Mouse (Mus musculus): Measurements from ENCODE around the gene Zfp668. TPM values are rescaled to one million over a fixed set of nuclear protein-coding genes. Genes with fewer than 3 reads are reported as not detected.
A peak's percentile ranks its signal among the peaks of the same experiment; 100 is the strongest.

The Zfp668 gene
- polyA plus RNA-seq (2014; fragmentation: Nextera tagmentation; extraction: Ambion mirVana): 16.6 and 19.4 TPM in 2 replicates

GRCm38 (mm10) chr7:127876467-127877348, at the start of gene Zfp668:
Gene Zfp668 (minus strand): TSS chr7:127876828.
- Histone ChIP-seq H3K27me3 (ENCODE audit: insufficient read depth, low read length) (no peaks in the 10 kb centered on the region), H3K4me1 (ENCODE audit: insufficient read depth) (peaks cover 8% of the 10 kb centered on the region), H3K36me3 (ENCODE audit: insufficient read depth) (peaks cover 39% of the 10 kb centered on the region), H3K27ac (ENCODE audit: low read depth) (peak within 1 kb of the TSS; percentile 99), H3K4me2 (peak within 1 kb of the TSS; percentile 84), H3K4me3 (ENCODE audit: low read depth, low read length) (peak within 1 kb of the TSS; percentile 90), H3K9me3 (ENCODE audit: low read depth, low read length) (no peaks in the 10 kb centered on the region), H3K9ac (peak within 1 kb of the TSS; percentile 98)
- under 1% methylated on average over 60 of the region's 60 CpGs for WGBS
- DNase-seq (peak; percentile 97), ATAC-seq (ENCODE audit: insufficient read depth) (peak; percentile 69)
- TF ChIP-seq CTCF (IDR thresholded peaks at IDR 0.05; ENCODE audit: low read depth): no peak

GRCm38 (mm10) chr7:127926066-127926465, 49.4 kb upstream of the Zfp668 start:
- no peak for DNase-seq
- Histone ChIP-seq H3K4me2 (peak overlapping the region; percentile 23; the same call in 1 of the 2 replicates), H3K36me3 (ENCODE audit: insufficient read depth) (peaks cover 47% of the 10 kb centered on the region), H3K4me1 (ENCODE audit: insufficient read depth) (peaks cover 12% of the 10 kb centered on the region; the same call in 1 of the 2 replicates), H3K27ac (ENCODE audit: low read depth) (peak overlapping the region; percentile 93), H3K9me3 (ENCODE audit: low read depth, low read length) (no peaks in the 10 kb centered on the region), H3K9ac (peak overlapping the region; percentile 18; the same call in 1 of the 2 replicates), H3K27me3 (ENCODE audit: insufficient read depth, low read length) (peaks cover 5% of the 10 kb centered on the region; the same call in 1 of the 2 replicates), H3K4me3 (ENCODE audit: low read depth, low read length) (no peak overlapping the region)
- 71% methylated on average over 8 of the region's 8 CpGs for WGBS
- no peak for ATAC-seq (ENCODE audit: insufficient read depth)
- no peak for TF ChIP-seq CTCF (IDR thresholded peaks at IDR 0.05; ENCODE audit: low read depth)

GRCm38 (mm10) chr7:127925252-127925651, 48.6 kb upstream of the Zfp668 start:
- ATAC-seq (ENCODE audit: insufficient read depth): peak; percentile 75
- H3K4me1 ChIP-seq (ENCODE audit: insufficient read depth): peaks cover 12% of the 10 kb centered on the region; the same call in 1 of the 2 replicates
- no peaks in the 10 kb centered on the region for H3K9me3 ChIP-seq (ENCODE audit: low read depth, low read length)
- peaks cover 54% of the 10 kb centered on the region for H3K36me3 ChIP-seq (ENCODE audit: insufficient read depth)
- no peak for TF ChIP-seq CTCF (IDR thresholded peaks at IDR 0.05; ENCODE audit: low read depth)
- H3K27ac ChIP-seq (ENCODE audit: low read depth): peak overlapping the region; percentile 93
- peak overlapping the region; percentile 37; the same call in 1 of the 2 replicates for H3K4me2 ChIP-seq
- WGBS: 63% methylated on average over 5 of the region's 5 CpGs
- no peak overlapping the region for H3K4me3 ChIP-seq (ENCODE audit: low read depth, low read length)
- peaks cover 5% of the 10 kb centered on the region; the same call in 1 of the 2 replicates for H3K27me3 ChIP-seq (ENCODE audit: insufficient read depth, low read length)
- peak; percentile 81 for DNase-seq
- H3K9ac ChIP-seq: peak overlapping the region; percentile 18; the same call in 1 of the 2 replicates

- Histone ChIP-seq H3K36me3 (ENCODE audit: insufficient read depth) (peaks cover 56% of the 10 kb centered on the region), H3K9me3 (ENCODE audit: low read depth, low read length) (no peaks in the 10 kb centered on the region), H3K4me1 (ENCODE audit: insufficient read depth) (peaks cover 12% of the 10 kb centered on the region; the same call in 1 of the 2 replicates), H3K9ac (no peak overlapping the region; the same call in 1 of the 2 replicates), H3K4me2 (no peak overlapping the region; the same call in 1 of the 2 replicates), H3K4me3 (ENCODE audit: low read depth, low read length) (no peak overlapping the region), H3K27ac (ENCODE audit: low read depth) (peak overlapping the region; percentile 71; the same call in 1 of the 2 replicates), H3K27me3 (ENCODE audit: insufficient read depth, low read length) (peaks cover 5% of the 10 kb centered on the region; the same call in 1 of the 2 replicates)
- DNase-seq (no peak), ATAC-seq (ENCODE audit: insufficient read depth) (no peak)
- no peak for TF ChIP-seq CTCF (IDR thresholded peaks at IDR 0.05; ENCODE audit: low read depth)
- WGBS: 80% methylated on average over 5 of the region's 5 CpGs
Observed at GRCm38 (mm10) chr7:127923714-127924113, 47.1 kb upstream of the Zfp668 start.

DNA sequence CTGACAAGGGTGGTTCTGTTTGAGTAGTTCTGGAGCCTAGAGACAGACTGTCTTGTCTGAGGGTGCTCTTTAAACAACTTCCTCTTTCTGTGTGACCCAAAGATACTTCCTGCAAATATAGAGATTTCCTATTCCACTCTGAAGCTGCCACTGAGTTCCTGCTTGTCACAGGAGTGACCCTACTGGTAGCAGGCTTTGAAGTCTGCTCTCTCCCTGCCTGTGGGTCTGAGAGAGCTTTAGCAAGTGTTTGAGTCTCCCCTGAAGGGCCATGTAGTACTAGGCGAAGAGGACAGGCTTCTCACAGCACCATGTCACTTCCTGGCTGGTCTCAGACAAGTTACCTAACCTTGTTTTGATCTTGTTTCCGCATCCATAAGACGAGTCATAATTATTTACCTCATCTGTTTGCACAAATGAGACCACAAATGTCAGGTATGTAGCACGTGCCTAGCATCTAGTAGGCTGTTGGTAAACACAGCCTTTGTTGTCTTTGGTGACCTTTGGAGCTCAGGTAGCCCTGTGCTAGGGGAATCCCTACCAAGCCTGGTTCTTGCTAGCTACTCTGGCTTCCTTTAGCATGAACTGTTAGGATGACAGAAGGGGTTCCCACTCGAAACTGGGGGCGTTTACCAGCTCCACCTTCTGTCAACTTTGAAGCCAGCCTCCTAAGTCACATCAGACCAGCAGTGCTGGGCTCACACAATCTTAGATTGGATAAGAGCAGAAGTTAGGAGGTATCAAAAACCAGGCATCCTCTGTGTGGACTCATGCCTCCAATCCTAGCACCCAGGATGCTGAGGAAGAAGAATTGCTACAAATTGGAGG, 46.0 kb upstream of the Zfp668 start:
- Histone ChIP-seq H3K4me3 (ENCODE audit: low read depth, low read length) (no peak overlapping the region), H3K9ac (no peak overlapping the region; the same call in 1 of the 2 replicates), H3K36me3 (ENCODE audit: insufficient read depth) (peaks cover 60% of the 10 kb centered on the region), H3K9me3 (ENCODE audit: low read depth, low read length) (no peaks in the 10 kb centered on the region), H3K27me3 (ENCODE audit: insufficient read depth, low read length) (no peaks in the 10 kb centered on the region), H3K4me1 (ENCODE audit: insufficient read depth) (peaks cover 12% of the 10 kb centered on the region; the same call in 1 of the 2 replicates), H3K4me2 (no peak overlapping the region), H3K27ac (ENCODE audit: low read depth) (peak overlapping the region; percentile 27; the same call in 1 of the 2 replicates)
- TF ChIP-seq CTCF (IDR thresholded peaks at IDR 0.05; ENCODE audit: low read depth): no peak
- no peak for DNase-seq
- WGBS: 62% methylated on average over 6 of the region's 6 CpGs
- no peak for ATAC-seq (ENCODE audit: insufficient read depth)

DNA sequence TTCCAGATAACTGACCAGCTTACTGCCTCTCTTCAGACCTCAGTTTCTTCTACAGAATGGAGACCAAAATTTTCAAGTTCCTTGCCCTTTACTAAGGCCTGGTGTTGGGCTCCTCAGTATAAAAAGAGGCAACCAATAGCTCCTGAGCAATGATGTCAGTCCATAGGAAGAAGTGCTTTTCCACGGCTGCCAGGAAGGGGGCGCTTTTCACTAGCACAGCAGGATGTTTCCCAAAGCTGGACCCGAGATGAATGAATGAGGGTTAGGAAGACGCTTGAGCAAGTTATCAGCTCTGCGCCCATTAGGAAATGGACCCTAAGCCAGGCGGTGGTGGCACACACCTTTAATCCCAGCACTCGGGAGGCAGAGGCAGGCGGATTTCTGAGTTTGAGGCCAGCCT, 44.9 kb upstream of the Zfp668 start:
- DNase-seq (peak; percentile 52), ATAC-seq (ENCODE audit: insufficient read depth) (no peak)
- peaks cover 12% of the 10 kb centered on the region; the same call in 1 of the 2 replicates for H3K4me1 ChIP-seq (ENCODE audit: insufficient read depth)
- no peak overlapping the region for H3K4me3 ChIP-seq (ENCODE audit: low read depth, low read length)
- 65% methylated on average over 8 of the region's 8 CpGs for WGBS
- TF ChIP-seq CTCF (IDR thresholded peaks at IDR 0.05; ENCODE audit: low read depth): peak; percentile 62
- H3K4me2 ChIP-seq: no peak overlapping the region
- H3K36me3 ChIP-seq (ENCODE audit: insufficient read depth): peaks cover 59% of the 10 kb centered on the region
- H3K27ac ChIP-seq (ENCODE audit: low read depth): no peak overlapping the region
- no peaks in the 10 kb centered on the region for H3K9me3 ChIP-seq (ENCODE audit: low read depth, low read length)
- no peak overlapping the region for H3K9ac ChIP-seq
- no peaks in the 10 kb centered on the region for H3K27me3 ChIP-seq (ENCODE audit: insufficient read depth, low read length)
